Mouse (Mus musculus) liver, adult 10 weeks (tissue): ENCODE data around the gene Olfr346. TPM values are rescaled to one million over a fixed set of nuclear protein-coding genes. Genes with fewer than 3 reads are reported as not detected.

Experiments used
- polyA plus RNA-seq: library from polyadenylated mRNA; stranded (reverse); fragments of 350-450 nt; fragmentation: Illumina TruSeq; extraction: RNeasy Lipid Tissue Mini Kit (QIAGEN cat#74804); gene quantifications from one replicate; pipeline ENCODE4 v1.2.3, GENCODE M21; 2014; ENCODE audit warnings: low read depth, low replicate concordance

Olfr346 gene
- not detected for polyA plus RNA-seq

DNA sequence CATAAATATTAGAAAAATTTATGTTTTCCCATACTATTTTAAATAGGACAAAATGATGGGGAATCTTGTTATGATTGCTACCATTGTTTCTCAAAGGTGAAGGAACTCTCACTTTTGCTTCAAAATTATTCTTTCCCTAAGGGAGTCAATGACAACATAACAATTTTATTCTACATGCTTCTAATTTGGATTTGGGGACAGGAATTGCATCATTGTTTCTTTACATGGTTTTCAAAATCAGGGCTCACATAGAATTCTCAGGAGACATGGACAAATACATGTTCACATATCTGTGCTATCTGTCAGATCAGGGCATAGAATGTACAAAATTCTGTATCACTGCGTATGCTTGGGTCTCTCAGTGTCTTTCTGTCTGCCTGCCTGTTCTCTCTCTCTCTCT lies at the start of gene Olfr346:
Gene Olfr346 (plus strand): TSS at position 301 of the 400 bp plus-strand sequence.

DNA sequence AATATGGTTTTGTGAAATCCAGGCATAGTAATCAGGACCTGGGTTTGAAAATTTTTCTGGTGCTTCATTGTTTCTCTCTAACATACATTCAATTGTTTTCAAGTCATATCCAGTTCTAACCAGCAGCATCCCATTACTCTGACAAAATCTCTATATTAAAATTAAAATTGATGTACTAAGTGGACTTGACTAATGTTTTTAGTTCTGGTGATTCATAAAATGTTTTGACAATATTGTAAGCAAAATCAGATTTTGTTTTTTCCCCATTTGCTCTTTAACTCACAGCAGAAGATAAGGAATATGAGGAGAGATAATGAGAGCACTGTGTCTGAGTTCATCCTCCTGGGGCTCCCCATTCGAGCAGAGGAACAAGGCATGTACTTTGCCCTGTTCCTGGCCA lies 45.8 kb upstream of the Olfr346 start, which contains the start of gene Olfr345:
Gene Olfr345 (plus strand): TSS at position 301 of the 400 bp plus-strand sequence.

DNA sequence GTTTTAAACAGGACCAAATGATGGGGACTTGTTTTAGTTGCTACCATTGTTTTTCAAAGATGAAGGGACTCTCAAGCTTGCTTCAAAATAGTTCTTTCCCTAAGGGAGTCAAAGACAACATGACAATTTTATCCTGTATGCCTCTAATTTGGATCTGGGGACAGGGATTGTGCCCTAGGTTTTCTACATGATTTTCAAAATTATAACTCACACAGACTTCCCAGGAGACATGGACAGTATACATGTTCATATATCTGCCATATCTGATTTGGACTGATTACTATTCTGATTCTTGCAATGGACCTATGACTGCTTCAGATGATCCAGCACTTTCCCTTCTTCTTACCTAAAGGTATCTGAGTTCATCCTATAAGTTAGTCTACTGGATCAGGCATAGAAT lies 46.0 kb downstream of the Olfr346 start, which contains the start of gene Olfr347:
Gene Olfr347 (plus strand): TSS at position 301 of the 400 bp plus-strand sequence.

Other genes with a start within 250 kb of the Olfr346 start
- gene Olfr340, start 233.2 kb upstream of the Olfr346 start, polyA plus RNA-seq: not detected
- not detected for gene Olfr341, start 203.3 kb upstream of the Olfr346 start, polyA plus RNA-seq
- not detected for gene Olfr342, start 160.8 kb upstream of the Olfr346 start, polyA plus RNA-seq
- gene Olfr344, start 119.1 kb upstream of the Olfr346 start, polyA plus RNA-seq: not detected
- not detected for gene Olfr345, start 45.7 kb upstream of the Olfr346 start, polyA plus RNA-seq
- not detected for gene Olfr347, start 46.1 kb downstream of the Olfr346 start, polyA plus RNA-seq
- gene Olfr348, start 98.5 kb downstream of the Olfr346 start, polyA plus RNA-seq: not detected
- not detected for gene Olfr50, start 104.8 kb downstream of the Olfr346 start, polyA plus RNA-seq
- gene Olfr3, start 131.2 kb downstream of the Olfr346 start, polyA plus RNA-seq: not detected
- gene Olfr350, start 160.5 kb downstream of the Olfr346 start, polyA plus RNA-seq: not detected
- not detected for gene Olfr351, start 176.9 kb downstream of the Olfr346 start, polyA plus RNA-seq
- gene Olfr352, start 182.7 kb downstream of the Olfr346 start, polyA plus RNA-seq: not detected
- not detected for gene Olfr353, start 207.1 kb downstream of the Olfr346 start, polyA plus RNA-seq
- gene Olfr354, start 219.9 kb downstream of the Olfr346 start, polyA plus RNA-seq: not detected
- gene Olfr355, start 243.1 kb downstream of the Olfr346 start, polyA plus RNA-seq: not detected